Mouse (Mus musculus) lung, adult 2 months (tissue): ENCODE data around the gene Sptan1.

ENCODE experiments used
- CTCF ChIP-seq: fragments of 200-500 bp; IDR thresholded peaks from 2 replicates; pipeline ENCODE4 v1.5.1; 2011; ENCODE audit warnings: mild to moderate bottlenecking, low read length, control low read depth; ENCODE audit not compliant: insufficient read depth
- POLR2A ChIP-seq: fragments of 200-500 bp; IDR thresholded peaks from 2 replicates; pipeline ENCODE4 v1.6.1; 2011; ENCODE audit warnings: low read depth, mild to moderate bottlenecking, control low read depth, low read length, borderline replicate concordance; ENCODE audit errors: extremely low read depth

DNA sequence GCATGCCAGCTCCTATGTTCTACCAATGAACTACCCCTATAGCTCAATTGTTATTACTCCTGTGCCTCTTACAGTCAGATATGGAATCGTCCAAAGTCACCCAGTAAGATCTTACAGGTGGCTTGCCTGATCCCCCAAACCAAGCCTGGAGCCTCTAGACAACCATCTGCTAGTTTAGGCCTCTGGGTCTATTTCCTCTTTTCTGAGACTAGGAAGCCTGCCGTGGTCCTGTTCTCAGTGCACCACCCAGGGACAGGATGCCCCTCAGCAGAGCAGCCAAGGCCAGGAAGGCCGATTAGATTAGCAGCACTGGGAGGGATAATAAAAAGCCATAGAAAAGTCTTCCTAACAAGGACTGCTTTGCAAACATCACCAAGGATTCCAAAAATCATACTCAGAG is 84.5 kb downstream of the Sptan1 start:
- TF ChIP-seq POLR2A (no peak), CTCF (no peak)
